Mouse (Mus musculus): Measurements from ENCODE around the gene Gm20388.
A peak's percentile ranks its signal among the peaks of the same experiment; 100 is the strongest.

The Gm20388 gene

DNA sequence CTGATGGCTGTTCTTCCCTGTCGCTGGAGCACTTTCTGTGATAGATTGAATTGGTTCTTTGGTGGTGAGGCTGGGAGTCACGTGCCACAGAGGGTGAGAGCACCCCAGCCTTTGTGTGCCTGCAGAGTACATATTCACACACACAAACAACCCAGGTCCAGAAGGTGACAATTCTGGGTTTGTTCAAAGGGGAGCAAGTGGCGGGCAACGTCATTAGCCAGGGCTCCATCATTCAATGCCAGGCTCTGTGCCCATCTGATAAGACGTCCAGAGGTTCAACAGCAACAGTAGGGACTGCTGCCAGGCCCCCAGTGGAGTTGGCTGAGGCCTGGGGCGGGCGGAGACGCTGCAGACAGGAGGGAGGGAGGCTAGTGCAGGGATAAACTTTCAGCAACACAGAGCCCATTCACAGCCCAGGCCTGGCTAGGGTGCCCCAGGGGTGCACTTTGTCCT is 1253.4 kb downstream of the Gm20388 start:
- peak; percentile 70 for DNase-seq

DNA sequence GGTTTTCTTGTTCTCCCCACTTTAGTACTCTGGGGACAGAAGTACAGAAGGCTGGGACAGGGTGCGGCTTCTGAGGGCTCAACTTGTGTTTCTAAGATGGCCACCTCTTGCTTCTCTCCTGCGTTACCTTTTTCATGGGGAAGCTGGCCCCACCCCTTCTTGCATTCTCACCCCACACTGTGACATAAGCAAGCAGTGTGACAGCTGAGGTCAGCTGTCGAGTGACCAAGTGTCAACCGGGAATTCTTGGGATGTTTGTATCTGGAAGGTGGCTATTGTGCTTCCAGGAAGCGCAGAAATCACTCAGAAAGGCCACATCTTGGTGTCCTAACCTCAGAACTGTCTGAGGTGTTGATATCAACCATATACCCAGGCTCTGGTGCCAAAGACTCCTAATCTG is 1257.4 kb downstream of the Gm20388 start:
- no peak for DNase-seq

DNA sequence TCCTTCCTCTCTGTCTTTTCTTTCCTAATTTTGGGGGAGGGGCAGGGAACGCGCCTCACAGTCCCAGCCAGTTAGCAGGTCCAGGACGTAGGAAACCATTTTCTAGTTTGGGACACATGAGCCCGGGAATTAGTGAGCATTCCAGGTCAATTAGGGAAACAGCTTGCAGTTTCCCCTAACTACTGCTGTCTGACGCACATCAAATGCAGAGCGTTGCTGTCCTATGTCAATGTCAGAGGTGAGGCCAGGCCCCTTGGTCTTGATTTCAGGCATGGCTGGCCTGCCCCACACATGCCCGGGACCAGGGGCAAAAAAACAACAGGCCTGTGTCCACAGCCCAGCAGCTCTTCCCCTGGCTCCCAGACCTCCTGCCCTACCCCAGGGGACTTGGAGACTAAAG is 1259.5 kb downstream of the Gm20388 start:
- DNase-seq = peak; percentile 33

DNA sequence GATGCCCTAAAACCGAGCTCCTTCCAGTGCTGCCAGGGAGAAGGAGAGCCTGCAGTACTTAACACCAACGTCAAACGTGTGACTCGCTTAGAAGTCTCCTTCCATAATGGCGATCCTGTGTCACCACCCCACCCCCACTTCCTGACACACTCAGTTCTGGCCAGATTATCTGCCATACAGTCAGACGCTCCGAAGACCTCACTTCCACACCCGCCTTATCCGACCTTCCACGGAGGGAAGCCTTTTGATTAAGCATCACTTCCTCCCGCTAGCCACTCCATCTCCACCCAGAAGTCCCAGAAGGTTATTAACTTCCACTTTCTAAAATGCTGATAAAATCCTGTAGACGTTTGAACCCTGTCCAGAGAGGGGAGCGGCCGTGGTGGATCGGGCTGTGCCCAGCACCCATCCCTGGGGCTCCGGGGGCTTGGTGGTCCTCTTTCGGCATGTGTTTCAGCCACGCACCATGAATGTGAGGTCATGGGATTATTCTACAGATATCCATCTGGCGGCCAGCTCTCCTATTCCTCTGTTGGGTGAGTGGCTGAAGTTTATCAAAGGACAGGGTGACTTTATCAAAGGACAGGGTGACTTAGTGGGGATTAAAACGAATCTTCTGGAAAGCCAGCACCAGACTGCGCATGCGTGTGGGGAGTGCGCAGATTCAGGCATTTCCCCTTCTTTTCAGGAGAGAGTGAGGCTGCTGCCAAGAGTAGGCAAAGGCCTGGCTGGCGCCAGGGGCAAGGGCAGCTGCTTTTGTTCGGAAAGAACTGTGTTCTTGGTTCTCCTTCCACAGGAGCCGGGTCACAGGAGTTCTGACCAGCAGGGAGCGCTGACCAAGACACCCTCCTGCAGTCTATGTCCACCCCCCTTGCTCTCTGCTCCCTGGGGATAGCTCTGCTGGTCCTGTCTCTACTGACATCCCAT is 1260.2 kb downstream of the Gm20388 start:
- peak; percentile 65 for DNase-seq

DNA sequence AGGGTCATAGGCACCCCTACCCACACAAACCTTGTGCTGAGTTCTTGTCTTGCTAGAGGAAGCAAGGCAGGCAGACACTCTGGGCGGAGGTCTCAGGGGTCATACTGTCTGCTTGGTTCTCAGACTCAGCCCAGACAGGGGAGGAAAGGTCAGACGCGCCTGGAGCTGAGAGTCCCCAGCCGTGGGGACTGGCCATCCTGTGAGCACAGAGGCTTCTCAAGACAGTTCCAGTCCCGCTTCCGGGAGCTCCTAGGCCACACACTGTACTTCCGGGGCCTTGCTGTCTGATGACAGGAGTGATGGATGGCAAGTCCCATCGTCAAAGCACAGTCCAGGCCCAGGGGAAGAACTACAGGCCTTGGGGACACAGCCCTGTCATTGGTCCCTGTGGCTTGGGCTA is 1261.9 kb downstream of the Gm20388 start:
- no peak for DNase-seq

DNA sequence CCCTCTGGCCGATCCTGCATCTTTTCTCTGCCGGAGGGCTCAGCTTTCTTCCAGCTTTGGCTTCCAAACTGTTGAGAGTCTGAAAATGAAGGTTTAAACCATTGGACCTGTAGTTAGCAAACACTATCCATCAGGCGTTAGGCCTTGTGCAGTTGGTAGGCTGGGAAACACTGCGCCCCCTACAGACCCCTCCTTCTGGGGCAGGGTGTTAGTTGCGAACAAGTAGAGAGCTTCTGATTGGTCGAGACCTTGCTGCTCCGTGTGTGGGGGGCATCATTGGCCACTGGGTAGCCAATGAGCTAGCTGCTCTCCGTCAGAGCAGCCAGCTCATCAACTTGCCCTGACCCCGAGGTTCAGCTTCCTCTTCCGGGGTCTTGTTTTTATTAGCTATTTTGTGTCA is 1263.5 kb downstream of the Gm20388 start:
- peak; percentile 86 for DNase-seq

DNA sequence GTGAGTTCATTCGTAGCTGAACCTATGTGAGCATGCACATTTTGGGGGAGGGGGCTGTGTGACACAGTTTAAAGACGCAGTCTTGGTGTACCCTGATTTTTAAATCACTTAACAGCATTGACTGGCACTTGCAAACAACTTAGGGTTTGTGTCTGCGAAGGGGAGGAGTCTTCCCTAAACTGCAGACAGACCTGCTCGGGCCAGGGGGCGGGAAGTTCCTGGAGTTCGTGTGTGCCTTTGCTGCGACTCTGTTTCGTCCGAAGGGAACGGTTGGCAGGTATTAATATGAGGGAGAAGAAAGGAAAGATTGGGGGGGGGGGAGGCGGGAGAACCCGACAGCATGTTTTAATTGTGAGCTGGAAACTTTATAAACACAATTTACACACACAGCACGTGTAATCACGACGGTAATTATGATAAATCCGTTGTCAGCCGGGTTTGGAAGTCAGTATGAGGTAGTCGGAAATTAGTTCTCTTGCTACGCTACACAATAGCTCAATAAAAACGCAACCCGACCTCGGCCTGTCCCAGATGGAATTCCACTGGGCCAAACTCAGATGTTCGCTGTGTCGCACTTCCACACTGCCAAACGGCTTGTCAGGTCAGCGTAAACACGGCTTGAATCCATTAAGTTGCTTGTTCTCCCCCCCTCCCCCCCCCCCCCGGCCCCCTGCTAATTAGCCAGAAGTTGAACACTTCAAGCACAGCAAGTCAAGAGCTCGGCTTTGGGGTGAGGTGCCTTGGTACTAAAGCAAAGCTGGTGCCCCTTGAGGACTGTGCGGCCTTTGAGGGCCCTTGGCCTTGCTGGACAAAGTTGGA is 1264.3 kb downstream of the Gm20388 start:
- peak; percentile 53 for DNase-seq

DNA sequence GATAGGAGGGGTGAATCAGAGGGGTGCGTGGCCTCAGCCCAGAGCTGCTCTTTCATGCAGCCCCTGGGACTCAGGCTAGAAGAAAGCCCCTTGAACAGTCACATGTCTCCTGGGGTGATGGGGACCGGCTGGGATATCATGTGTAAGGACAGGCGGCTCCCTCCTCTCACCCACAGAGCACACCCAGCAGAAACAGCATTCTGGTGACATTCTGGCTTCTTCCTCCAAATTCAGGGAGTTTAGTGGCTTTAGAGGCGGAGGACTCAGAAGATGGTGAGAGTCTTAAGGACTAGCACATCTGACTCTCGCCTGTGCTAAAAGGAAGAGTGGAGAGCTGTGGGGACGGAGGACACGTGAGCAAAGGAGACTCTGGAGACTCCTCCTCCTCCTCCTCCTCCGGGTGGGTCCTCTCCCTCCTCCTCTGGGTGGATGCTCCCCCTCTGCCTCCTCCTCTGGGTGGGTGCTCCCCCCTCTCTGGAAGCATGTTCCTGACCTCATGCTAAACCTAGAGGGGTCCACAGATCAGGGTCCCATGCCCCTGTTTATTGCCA is 1265.0 kb downstream of the Gm20388 start:
- DNase-seq = peak; percentile 71

DNA sequence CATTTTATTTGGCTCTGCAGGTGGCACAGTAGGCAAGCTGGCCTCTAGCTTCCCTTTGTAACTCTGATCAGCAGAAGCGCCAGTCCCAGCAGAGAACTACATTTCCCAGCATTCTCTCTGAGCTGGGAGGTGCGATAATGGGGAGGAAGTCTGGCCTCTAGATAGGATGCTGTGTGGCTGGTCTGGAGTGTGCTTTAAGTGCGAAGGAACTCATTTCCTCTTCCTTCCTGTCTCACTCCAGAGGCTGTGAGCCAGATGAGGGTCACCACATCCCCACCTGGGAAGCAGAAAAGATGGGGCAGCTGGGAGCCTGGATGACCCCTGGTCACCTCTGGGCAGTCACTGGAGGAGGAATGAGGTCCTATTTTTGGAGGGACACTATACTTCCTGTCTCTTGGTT is 1265.7 kb downstream of the Gm20388 start:
- peak; percentile 55 for DNase-seq

DNA sequence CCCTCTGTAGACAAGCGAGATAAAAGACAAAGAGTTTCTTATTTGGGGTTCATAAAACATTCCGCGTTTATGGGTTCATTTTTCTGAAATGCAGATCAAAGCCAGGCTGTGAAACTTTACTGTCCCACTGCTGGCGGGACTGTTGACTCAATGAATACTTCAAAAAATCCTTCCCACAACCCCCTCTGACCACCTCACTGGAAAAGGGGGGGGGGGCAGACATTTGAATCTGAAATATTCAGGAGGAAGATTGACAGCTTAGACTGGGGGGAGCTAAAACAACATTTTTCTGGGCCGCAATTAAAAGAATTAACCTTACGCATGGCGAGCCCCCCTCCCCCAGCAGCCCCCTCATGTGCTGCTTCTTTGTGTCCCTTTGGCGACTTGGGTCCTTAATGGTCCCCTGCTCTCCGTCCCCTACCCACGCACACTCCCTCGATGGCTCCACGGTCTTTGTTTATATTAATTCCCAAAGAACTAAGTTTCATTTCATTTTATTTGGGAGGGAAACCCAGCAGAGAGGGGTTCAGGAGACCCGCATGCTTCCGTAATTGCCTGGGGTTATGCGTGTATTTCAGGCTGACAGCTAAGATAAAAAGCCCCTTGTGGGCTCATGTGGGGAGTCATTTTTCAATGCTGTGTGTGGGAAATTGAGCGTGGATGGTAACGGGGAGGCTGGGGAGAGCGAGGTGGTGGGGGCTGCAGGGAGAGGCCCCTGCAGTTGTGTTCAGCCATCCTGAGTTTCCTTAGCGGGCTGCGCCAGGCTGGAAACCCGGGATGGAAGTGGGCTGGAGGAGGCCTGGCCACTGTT is 1270.0 kb downstream of the Gm20388 start:
- peak; percentile 35 for DNase-seq

DNA sequence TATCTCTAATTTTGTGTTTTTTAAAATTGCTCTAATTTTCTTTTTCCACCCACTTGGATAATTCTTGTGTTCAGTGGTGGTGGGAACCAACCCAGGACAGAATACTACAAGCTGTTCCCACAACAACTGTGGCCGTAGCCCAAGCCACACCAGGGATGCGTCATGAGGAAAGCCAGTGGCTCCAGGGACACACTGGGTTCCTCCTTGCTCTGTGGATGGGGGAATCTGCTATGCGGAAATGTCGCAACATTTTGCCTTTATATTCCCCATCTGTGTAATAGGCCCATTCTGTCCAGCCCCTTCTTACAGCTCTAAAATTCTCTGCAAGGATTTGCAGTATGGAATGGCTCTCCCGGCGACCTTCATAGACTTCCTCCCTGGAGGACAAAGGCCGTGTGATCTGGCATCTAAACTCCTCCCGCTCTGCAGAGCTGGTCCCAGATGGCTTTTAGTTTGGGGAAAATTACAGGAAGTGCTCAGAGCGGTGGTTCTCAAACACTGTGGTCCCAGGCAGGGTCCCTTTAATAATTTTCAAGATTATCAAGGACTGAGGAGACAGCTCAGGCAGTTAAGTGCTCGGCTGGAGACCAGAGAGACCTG is 1270.7 kb downstream of the Gm20388 start:
- peak; percentile 65 for DNase-seq

DNA sequence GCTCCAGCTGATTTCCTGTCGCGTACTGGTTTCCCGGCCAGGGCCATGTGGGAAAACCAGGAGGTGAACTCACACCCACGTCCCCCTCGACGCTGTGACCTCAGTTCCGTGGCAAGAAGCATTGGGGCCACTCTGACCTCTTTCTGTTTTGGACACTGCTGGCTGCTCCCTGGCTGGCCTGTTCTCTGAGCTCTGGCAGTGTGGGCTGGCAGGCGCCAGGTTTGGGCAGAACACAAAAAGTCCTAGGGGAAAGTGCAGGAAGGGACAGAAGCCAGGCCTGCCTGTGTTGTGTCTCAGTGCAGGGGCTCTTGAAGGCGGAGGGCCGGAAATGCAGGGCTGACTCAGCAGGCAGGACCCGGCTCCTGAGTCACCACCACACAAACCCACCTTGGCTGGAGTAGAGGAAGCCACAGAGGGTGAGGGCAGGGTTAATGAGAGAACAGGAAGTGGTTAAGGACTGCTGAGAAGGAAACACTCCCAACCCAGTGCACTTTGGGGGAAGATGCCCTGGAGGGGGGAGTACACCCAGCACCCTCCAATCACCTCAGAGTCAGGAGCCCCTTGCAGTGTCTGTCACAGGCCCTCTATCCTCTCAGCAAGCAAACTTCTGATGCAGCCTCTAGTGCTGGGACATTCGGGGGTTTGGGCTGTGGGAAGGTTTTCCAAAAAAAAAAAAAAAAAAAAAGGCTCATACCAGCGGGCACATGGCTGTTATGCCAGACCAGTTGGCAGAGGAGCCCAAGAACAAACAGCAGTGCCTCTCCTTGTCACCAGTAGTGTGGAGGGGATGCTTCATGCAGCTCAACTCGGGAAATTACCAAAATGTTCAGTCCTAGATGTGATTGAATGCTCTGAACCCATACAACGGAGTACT is 1277.1 kb downstream of the Gm20388 start:
- peak; percentile 76 for DNase-seq

DNA sequence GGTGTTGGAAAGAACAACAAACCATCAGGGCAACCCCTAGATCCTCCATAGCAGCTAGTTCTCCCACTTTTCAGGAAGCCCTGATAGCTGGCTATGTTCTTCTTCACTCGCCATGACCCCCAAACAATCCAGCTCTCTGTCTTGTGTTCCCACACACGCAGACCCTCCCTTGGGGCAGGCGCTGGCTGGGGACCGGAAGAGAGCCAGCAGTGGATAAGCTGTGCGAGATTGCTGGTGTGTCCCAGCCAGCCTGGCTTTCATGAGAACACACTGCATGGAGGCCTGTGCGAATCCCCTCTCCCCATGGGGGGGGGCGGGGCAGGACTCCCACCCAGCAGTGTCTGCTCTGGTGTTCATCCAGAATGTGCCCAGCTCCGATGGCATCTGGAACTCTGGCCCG is 1278.4 kb downstream of the Gm20388 start:
- DNase-seq = peak; percentile 63

DNA sequence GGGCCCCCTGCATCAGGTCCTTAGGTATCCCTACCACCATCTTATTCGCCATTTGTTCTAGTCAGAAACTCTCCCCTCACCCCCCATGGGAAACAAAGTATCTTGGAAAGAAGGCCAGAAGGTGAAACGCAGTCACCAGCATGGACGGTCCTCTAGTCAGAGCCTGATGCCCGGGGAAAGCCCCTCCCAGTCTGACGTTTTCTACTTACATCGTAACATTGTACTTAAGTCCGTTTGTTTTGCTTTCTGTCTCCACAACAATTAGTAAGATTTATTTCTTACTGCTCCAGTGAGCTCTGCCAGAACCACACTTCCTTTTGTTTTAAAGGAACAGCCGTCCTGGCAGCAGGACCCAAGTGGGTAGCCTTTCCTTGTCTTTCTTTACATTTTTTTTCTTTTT is 1281.8 kb downstream of the Gm20388 start:
- peak; percentile 78 for DNase-seq

DNA sequence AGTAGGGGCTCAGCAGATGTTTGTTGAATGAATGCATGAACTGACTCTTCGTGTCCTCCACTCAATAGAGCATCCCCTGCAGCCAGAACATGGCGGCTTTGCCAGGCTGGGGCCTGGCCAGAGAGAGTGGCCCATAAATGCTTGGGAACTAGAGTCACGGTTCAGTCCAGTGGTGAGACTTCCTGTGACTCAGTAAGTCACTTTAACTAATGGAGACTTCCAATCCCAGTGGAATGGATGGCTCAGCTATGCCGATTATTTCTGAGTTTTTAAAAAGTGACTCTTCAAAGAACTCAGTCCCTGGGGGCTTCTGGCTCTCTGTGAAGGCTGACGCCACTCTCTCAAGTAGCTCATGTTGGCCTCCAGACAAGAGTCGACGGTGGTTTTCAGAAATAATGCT is 1285.3 kb downstream of the Gm20388 start:
- peak; percentile 42 for DNase-seq

DNA sequence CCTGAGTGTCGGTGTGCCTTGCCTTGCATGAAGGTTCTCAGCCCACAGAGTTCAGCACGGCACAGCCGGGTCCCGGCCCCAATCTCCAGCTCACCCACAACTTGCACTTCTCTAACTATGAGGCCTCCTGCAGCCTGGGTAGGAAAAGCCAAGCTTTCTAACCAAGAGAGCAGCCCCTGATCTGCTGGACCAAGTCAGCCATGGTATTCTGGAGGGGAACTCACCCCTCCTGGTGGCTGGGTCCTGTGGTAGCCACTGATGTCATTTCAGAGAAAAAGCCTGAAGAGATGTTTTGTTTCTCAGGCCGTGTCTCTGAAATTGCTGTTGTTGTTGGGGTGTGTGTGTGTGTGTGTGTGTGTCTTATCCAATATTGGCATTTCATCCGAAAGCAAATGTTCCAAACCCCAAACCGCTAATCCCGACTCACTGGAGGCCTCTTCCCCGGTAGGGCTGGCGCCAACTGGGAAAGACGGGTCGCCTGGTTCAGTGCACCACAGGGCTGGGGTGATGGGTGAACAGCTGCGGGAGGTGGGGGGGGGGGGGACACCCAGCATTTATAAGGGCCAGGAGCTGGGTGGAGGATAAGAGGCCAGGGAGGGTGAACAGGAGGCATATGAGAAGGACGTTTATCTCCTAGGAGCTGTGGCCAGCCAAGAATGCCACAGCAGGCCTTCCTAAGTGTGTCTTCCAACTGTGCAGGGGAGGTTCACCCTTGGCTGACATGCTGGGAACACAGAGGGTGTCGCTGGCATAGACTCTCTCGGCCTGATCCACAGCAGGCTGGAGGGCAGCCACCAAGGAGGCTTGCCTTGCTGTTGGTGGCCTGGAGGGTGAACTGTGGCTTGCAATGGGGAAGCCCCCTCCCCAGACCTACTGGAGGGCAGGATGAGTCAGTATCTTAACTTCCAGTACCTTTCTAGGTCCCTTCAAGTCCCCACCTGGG is 1286.4 kb downstream of the Gm20388 start:
- peak; percentile 39 for DNase-seq

DNA sequence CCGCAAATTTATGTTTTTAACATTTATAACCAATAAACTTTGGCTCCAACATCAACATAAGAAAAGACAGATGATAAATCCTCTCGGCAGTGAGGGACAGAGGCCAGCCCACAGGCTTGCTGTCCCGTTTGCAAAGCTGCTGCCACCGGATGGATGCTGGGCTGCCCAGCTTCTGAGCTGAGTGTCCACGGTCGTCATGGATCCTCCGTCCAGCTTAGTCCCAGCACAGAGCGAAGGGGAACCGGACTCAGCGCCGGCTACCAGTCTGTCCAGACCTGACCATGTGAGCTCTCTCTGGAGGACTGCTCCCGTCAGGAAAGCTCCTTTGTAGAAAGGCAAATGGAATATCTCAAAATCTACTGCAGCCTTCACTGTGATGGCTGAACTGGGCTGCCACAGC is 1289.4 kb downstream of the Gm20388 start:
- peak; percentile 70 for DNase-seq

DNA sequence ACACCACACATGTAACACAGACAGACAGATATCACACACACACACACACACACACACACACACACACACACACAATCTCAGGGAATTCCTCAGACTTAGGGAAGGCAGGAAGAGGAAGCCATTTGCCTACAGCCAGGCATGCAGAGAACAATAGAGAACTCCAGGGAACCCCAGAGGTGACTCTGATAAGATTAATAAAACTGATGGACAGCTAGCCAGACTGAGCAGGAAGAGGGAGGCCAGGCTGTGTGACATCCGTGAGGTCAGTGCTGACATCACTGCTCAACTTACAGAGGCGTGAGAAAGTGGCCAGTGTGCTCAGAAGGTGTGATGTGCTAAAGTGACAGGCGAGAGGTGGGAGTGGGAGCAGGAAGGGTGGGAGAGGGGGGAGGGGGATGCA is 1290.3 kb downstream of the Gm20388 start:
- DNase-seq = peak; percentile 64

DNA sequence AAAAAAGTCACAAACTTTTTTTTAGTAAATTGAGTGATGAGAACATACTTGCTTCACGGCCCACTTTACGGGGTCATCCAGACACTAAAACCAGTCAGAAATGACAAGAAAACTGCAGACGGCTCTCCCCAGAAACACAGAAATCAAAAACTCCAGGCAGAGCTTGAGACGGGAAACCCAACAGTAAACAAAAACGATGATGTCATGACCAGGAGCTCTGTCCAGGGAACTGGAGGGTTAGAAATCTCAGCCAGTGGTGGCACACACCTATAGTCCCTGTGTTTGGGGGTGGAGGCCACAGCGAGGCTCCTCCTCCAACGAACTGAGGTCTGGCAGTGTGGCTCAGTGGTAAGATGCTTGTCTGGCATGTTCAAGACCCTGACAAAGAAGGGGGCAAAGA is 1291.0 kb downstream of the Gm20388 start:
- no peak for DNase-seq
